Mouse (Mus musculus) ES-E14 (cell line): ENCODE results near the gene Krtcap2. TPM values are rescaled to one million over a fixed set of nuclear protein-coding genes. Genes with fewer than 3 reads are reported as not detected.

Experiments
- DNase-seq: peaks from one replicate; pipeline ENCODE4 v3.0.0-alpha.2; 2013; ENCODE audit warnings: low read depth, low spot score
- H3K27ac ChIP-seq: 2 replicates; pipeline ENCODE4 v1.5.1; 2012; ENCODE audit warnings: low read depth, mild to moderate bottlenecking, low read length, moderate library complexity, mixed read lengths; ENCODE audit not compliant: poor library complexity, insufficient read depth, severe bottlenecking
- H3K36me3 ChIP-seq: 2 replicates; pipeline ENCODE4 v1.6.1; 2012; ENCODE audit warnings: mild to moderate bottlenecking, low read length, moderate library complexity, mixed read lengths; ENCODE audit not compliant: control insufficient read depth, poor library complexity, insufficient read depth, severe bottlenecking
- H3K4me1 ChIP-seq, 2 experiments: fragments of 150-350 bp in 1 of 2; sonication (generic) in 1 of 2; 2 replicates each; pipeline ENCODE4 v1.6.1; 2012; ENCODE audit warnings: low read length in 2 of 2, mild to moderate bottlenecking in 1 of 2, mixed read lengths in 1 of 2; ENCODE audit not compliant: control insufficient read depth in 2 of 2, insufficient read depth in 2 of 2, poor library complexity in 1 of 2
- H3K4me3 ChIP-seq, 2 experiments: fragments of 150-350 bp in 1 of 2; sonication (generic) in 1 of 2; 2 replicates each; pipeline ENCODE4 v1.5.1; 2012; ENCODE audit warnings: low read length in 2 of 2, low read depth in 1 of 2, mild to moderate bottlenecking in 1 of 2, mixed read lengths in 1 of 2; ENCODE audit not compliant: insufficient read depth in 1 of 2, poor library complexity in 1 of 2, severe bottlenecking in 1 of 2
- H3K9ac ChIP-seq: 2 replicates; pipeline ENCODE4 v1.6.1; 2012; ENCODE audit warnings: low read depth, mild to moderate bottlenecking, low read length, mixed read lengths; ENCODE audit not compliant: poor library complexity, insufficient read depth, severe bottlenecking
- H3K9me3 ChIP-seq: fragments of 150-350 bp; sonication (generic); 2 replicates; pipeline ENCODE4 v1.6.1; 2012; ENCODE audit warnings: low read depth, mild to moderate bottlenecking, low read length; ENCODE audit not compliant: control insufficient read depth, insufficient read depth
- CHD2 ChIP-seq: IDR thresholded peaks from 2 replicates; pipeline ENCODE4 v1.6.1; 2014; ENCODE audit warnings: mild to moderate bottlenecking, low read depth, low read length, inconsistent platforms
- HCFC1 ChIP-seq: IDR thresholded peaks from 2 replicates; pipeline ENCODE4 v1.6.1; 2012; ENCODE audit warnings: low read length, inconsistent platforms, borderline replicate concordance; ENCODE audit not compliant: insufficient read depth
- MAFK ChIP-seq: IDR thresholded peaks from 2 replicates; pipeline ENCODE4 v1.6.1; 2014; ENCODE audit warnings: mild to moderate bottlenecking, low read depth, low read length, inconsistent platforms; ENCODE audit not compliant: insufficient read depth
- ZC3H11A ChIP-seq: IDR thresholded peaks from 2 replicates; pipeline ENCODE4 v1.6.1; 2012; ENCODE audit warnings: low read depth, mild to moderate bottlenecking, inconsistent platforms, low read length, borderline replicate concordance
- ZNF384 ChIP-seq: IDR thresholded peaks from 2 replicates; pipeline ENCODE4 v1.6.1; 2012; ENCODE audit warnings: low read depth, low read length, inconsistent platforms
- in situ Hi-C, 2 experiments: fragments of 600-800 bp; cut with MboI; formaldehyde crosslinking; loops; one replicate each; pipeline ENCODE4 v1.15.1; 2025; ENCODE audit warnings: low sequenced_read_pairs in 2 of 2, inconsistent platforms in 1 of 2; ENCODE audit not compliant: unreplicated experiment in 2 of 2
- total RNA-seq: library from RNA; depleted of rRNA; stranded (reverse); fragments of 300-350 nt; gene quantifications from 2 replicates; pipeline ENCODE4 v1.2.3, GENCODE M21; 2012

Krtcap2 gene
- total RNA-seq, 1 experiment = 134 TPM

- in situ Hi-C loops = no loop called here
- H3K9me3 ChIP-seq = no peaks in the 10 kb centered on the region
- peaks cover 0 to 12% of the 10 kb centered on the region in 2 experiments; a peak in 3 of 4 replicates for H3K4me1 ChIP-seq
- H3K4me3 ChIP-seq = no peak overlapping the region
- TF ChIP-seq MAFK (no peak), ZNF384 (no peak), CHD2 (no peak), HCFC1 (no peak), ZC3H11A (no peak)
- no peaks in the 10 kb centered on the region for H3K36me3 ChIP-seq
- H3K9ac ChIP-seq = no peak overlapping the region
- H3K27ac ChIP-seq = no peak overlapping the region
- no peak for DNase-seq
Measured at GRCm38 (mm10) chr3:89288503-89288928, 42.8 kb downstream of the Krtcap2 start.

GRCm38 (mm10) chr3:89291874-89292273, 46.1 kb downstream of the Krtcap2 start:
- TF ChIP-seq MAFK = no peak
- no peak for TF ChIP-seq ZNF384
- no peak for TF ChIP-seq ZC3H11A
- no peak for TF ChIP-seq CHD2
- no peak for TF ChIP-seq HCFC1
- Histone ChIP-seq H3K36me3 (no peaks in the 10 kb centered on the region), H3K4me3 (no peak overlapping the region), H3K9me3 (no peaks in the 10 kb centered on the region), H3K9ac (no peak overlapping the region), H3K27ac (no peak overlapping the region), H3K4me1 (peaks cover 0 to 6% of the 10 kb centered on the region in 2 experiments; a peak in 1 of 4 replicates)
- in situ Hi-C loops = no loop called here
- DNase-seq = no peak

GRCm38 (mm10) chr3:89292303-89292702, 46.5 kb downstream of the Krtcap2 start:
- H3K4me1 ChIP-seq = peaks cover 0 to 3% of the 10 kb centered on the region in 2 experiments; a peak in 1 of 4 replicates
- TF ChIP-seq ZNF384 = no peak
- TF ChIP-seq ZC3H11A = no peak
- no peak for TF ChIP-seq HCFC1
- TF ChIP-seq CHD2 = no peak
- TF ChIP-seq MAFK = no peak
- H3K4me3 ChIP-seq = no peak overlapping the region
- H3K27ac ChIP-seq = no peak overlapping the region
- H3K9ac ChIP-seq = no peak overlapping the region
- H3K36me3 ChIP-seq = no peaks in the 10 kb centered on the region
- no peak for DNase-seq
- in situ Hi-C loops = no loop called here
- no peaks in the 10 kb centered on the region for H3K9me3 ChIP-seq

GRCm38 (mm10) chr3:89293247-89293918, 47.6 kb downstream of the Krtcap2 start:
- no peak for DNase-seq
- no peak overlapping the region for H3K27ac ChIP-seq
- H3K9me3 ChIP-seq = no peaks in the 10 kb centered on the region
- TF ChIP-seq MAFK = no peak
- TF ChIP-seq ZNF384 = no peak
- no peak for TF ChIP-seq CHD2
- no peak for TF ChIP-seq ZC3H11A
- no peak for TF ChIP-seq HCFC1
- no peak overlapping the region for H3K4me3 ChIP-seq
- no peaks in the 10 kb centered on the region for H3K4me1 ChIP-seq
- H3K9ac ChIP-seq = no peak overlapping the region
- in situ Hi-C loops = no loop called here
- H3K36me3 ChIP-seq = no peaks in the 10 kb centered on the region
